Mouse (Mus musculus) midbrain, embryonic 13.5 days (tissue): Measurements from ENCODE around the gene Emd. TPM values are rescaled to one million over a fixed set of nuclear protein-coding genes. Genes with fewer than 3 reads are reported as not detected.

Experiments used
- microRNA-seq: library from miRNA; unstranded; fragments of <30 nt; microRNA quantifications from one replicate; pipeline ENCODE4, GENCODE M21; 2016
- polyA plus RNA-seq: library from polyadenylated mRNA; unstranded; fragments of >200 nt; fragmentation: Nextera tagmentation; extraction: Ambion mirVana; gene quantifications from 2 replicates; pipeline ENCODE4 v1.2.1, GENCODE M21; 2015

The Emd gene
- polyA plus RNA-seq, 1 experiment from 2014 or later = 20.4 TPM

Small RNAs within 50 kb of the gene (microRNA-seq; reads per million reads assigned to microRNA genes)
- gene Mir7091 = not detected

Other genes with a start within 250 kb of the Emd start
- gene Irak1, start 230.8 kb upstream of the Emd start, polyA plus RNA-seq = 37.4 and 44.3 TPM in 2 replicates
- gene Opn1mw, start 127.2 kb upstream of the Emd start, polyA plus RNA-seq = not detected in 2 replicates
- 17.0 and 18.9 TPM in 2 replicates for gene Mecp2, start 119.3 kb upstream of the Emd start, polyA plus RNA-seq
- not detected in 2 replicates for gene Tex28, start 86.8 kb upstream of the Emd start, polyA plus RNA-seq
- gene Tktl1, start 77.4 kb upstream of the Emd start, polyA plus RNA-seq = 0.08 and 0.13 TPM in 2 replicates
- 102 and 109 TPM in 2 replicates for gene Flna, start 4.9 kb upstream of the Emd start, polyA plus RNA-seq
- gene Rpl10, start 16.1 kb downstream of the Emd start, polyA plus RNA-seq = 542 and 551 TPM in 2 replicates
- 95.3 and 97.2 TPM in 2 replicates for gene Taz, start 27.2 kb downstream of the Emd start, polyA plus RNA-seq
- 2.8 and 3.0 TPM in 2 replicates for gene Dnase1l1, start 27.6 kb downstream of the Emd start, polyA plus RNA-seq
- gene Atp6ap1, start 42.4 kb downstream of the Emd start, polyA plus RNA-seq = 193 and 197 TPM in 2 replicates
- 1,006 and 1,051 TPM in 2 replicates for gene Gdi1, start 50.3 kb downstream of the Emd start, polyA plus RNA-seq
- gene Fam50a, start 58.3 kb downstream of the Emd start, polyA plus RNA-seq = 59.5 and 62.5 TPM in 2 replicates
- 58.2 and 62.0 TPM in 2 replicates for gene Plxna3, start 74.4 kb downstream of the Emd start, polyA plus RNA-seq
- gene Lage3, start 98.9 kb downstream of the Emd start, polyA plus RNA-seq = 82.8 and 85.4 TPM in 2 replicates
- gene Ubl4a, start 118.5 kb downstream of the Emd start, polyA plus RNA-seq = 66.7 and 68.8 TPM in 2 replicates
- gene Slc10a3, start 118.7 kb downstream of the Emd start, polyA plus RNA-seq = 7.0 and 8.5 TPM in 2 replicates
- gene Fam3a, start 138.6 kb downstream of the Emd start, polyA plus RNA-seq = 33.7 and 37.7 TPM in 2 replicates
- gene Ikbkg, start 138.6 kb downstream of the Emd start, polyA plus RNA-seq = 17.8 and 19.2 TPM in 2 replicates
- 58.6 and 64.0 TPM in 2 replicates for gene G6pdx, start 174.5 kb downstream of the Emd start, polyA plus RNA-seq
- 0.46 TPM in 1 of 2 replicates, not detected in the other for gene Gm6880, start 226.7 kb downstream of the Emd start, polyA plus RNA-seq